Mouse (Mus musculus) spleen, postnatal 10 days (tissue): ENCODE data around the gene Zc3hc1.

Experiments used
- DNase-seq, 2 experiments: peaks; one replicate each; pipeline ENCODE4 v3.0.0; 2021 to 2022; ENCODE audit warnings: low spot score in 2 of 2

Gene Zc3hc1

GRCm38 (mm10) chr6:30372627-30373369 lies 18.0 kb downstream of the Zc3hc1 start:
- DNase-seq: no peak

GRCm38 (mm10) chr6:30369291-30369690 lies 21.5 kb downstream of the Zc3hc1 start:
- no peak for DNase-seq

- no peak for DNase-seq
Observed at GRCm38 (mm10) chr6:30363808-30364207, 27.0 kb downstream of the Zc3hc1 start.

GRCm38 (mm10) chr6:30359762-30360509 lies 30.9 kb downstream of the Zc3hc1 start:
- no peak for DNase-seq

- peak; percentile 82 to 90 for DNase-seq
Observed at GRCm38 (mm10) chr6:30357561-30358177, 33.2 kb downstream of the Zc3hc1 start.

- DNase-seq: peak; percentile 31 to 32
Observed at GRCm38 (mm10) chr6:30356680-30357079, 34.1 kb downstream of the Zc3hc1 start.

GRCm38 (mm10) chr6:30356161-30356560 lies 34.7 kb downstream of the Zc3hc1 start:
- peak; percentile 42 to 48 for DNase-seq

GRCm38 (mm10) chr6:30355701-30356100 lies 35.1 kb downstream of the Zc3hc1 start:
- DNase-seq: peak; percentile 69 to 85

GRCm38 (mm10) chr6:30354760-30355159 lies 36.1 kb downstream of the Zc3hc1 start:
- peak in 1 of 2 experiments; percentile 37 for DNase-seq

GRCm38 (mm10) chr6:30353661-30354060 lies 37.2 kb downstream of the Zc3hc1 start:
- no peak for DNase-seq

GRCm38 (mm10) chr6:30352762-30353161 lies 38.1 kb downstream of the Zc3hc1 start:
- no peak for DNase-seq

GRCm38 (mm10) chr6:30351290-30351689 lies 39.5 kb downstream of the Zc3hc1 start:
- no peak for DNase-seq

- no peak for DNase-seq
Observed at GRCm38 (mm10) chr6:30347288-30347801, 43.5 kb downstream of the Zc3hc1 start.

- DNase-seq: no peak
Observed at GRCm38 (mm10) chr6:30346737-30347136, 44.1 kb downstream of the Zc3hc1 start.

- no peak for DNase-seq
Observed at GRCm38 (mm10) chr6:30344032-30344431, 46.8 kb downstream of the Zc3hc1 start.

- DNase-seq: no peak
Observed at GRCm38 (mm10) chr6:30340231-30340873, 50.5 kb downstream of the Zc3hc1 start.

GRCm38 (mm10) chr6:30336912-30337311 lies 53.9 kb downstream of the Zc3hc1 start:
- peak; percentile 25 to 59 for DNase-seq

GRCm38 (mm10) chr6:30332262-30332661 lies 58.6 kb downstream of the Zc3hc1 start:
- no peak for DNase-seq

- no peak for DNase-seq
Observed at GRCm38 (mm10) chr6:30330706-30331105, 60.1 kb downstream of the Zc3hc1 start.

- no peak for DNase-seq
Observed at GRCm38 (mm10) chr6:30325932-30326501, 64.8 kb downstream of the Zc3hc1 start.

GRCm38 (mm10) chr6:30321002-30321401 lies 69.8 kb downstream of the Zc3hc1 start:
- DNase-seq: no peak
